Mouse (Mus musculus): ENCODE measurements around the gene Slc25a44. TPM values are rescaled to one million over a fixed set of nuclear protein-coding genes. Genes with fewer than 3 reads are reported as not detected.
"Not testable (repeated sequence)": the region's sequence is repeated elsewhere in the genome, so short reads cannot be mapped to it uniquely, and the experiment has no call there.

Slc25a44 gene
- total RNA-seq, 2 experiments from 2014 or later = 60.3 to 62.5 TPM

DNA sequence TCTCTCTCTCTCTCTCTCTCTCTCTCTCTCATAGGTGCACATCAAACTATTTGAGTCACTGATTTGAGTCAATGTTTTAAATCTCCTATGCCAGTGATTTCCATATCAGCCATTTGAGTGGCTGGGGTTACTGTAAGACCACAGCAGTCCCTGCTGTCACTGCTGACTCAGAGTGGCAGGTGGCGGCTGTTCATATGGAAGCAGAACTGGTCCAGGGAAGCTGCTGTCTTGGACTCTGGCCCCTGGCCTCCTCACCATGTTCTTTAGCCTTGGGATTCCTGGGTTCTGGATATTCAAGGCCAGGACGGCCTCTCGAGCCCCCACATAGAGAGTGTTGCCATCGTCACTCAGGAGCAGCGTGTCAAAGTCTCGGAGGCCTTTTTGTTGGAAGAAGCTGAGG, 27.8 kb upstream of the Slc25a44 start:
- intact Hi-C loops (cut with DNase I) = no loop called here
- no peak for DNase-seq (ENCODE audit: extremely low spot score in 1 of 2, low spot score in 2 of 2)

DNA sequence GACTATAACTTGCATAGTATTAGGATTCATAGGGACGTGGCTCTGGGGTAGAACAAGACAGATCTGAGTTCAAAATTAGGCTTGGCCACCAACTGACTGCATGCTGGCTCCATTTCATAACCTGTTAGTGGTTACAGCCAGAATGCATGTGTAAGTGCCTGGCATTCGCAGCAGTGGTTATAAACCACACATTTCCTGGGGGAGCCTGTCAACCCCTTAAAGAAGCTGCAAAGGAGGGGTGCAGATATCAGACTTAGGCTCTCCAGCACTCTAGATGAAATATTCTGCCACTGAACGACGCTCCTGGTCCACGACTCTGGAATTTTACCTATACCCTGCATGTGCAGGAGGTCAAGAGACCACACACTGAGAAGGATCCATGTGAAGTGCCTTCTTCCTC, 27.3 kb upstream of the Slc25a44 start:
- intact Hi-C loops (cut with DNase I) = no loop called here
- no peak for DNase-seq (ENCODE audit: extremely low spot score in 1 of 2, low spot score in 2 of 2)

DNA sequence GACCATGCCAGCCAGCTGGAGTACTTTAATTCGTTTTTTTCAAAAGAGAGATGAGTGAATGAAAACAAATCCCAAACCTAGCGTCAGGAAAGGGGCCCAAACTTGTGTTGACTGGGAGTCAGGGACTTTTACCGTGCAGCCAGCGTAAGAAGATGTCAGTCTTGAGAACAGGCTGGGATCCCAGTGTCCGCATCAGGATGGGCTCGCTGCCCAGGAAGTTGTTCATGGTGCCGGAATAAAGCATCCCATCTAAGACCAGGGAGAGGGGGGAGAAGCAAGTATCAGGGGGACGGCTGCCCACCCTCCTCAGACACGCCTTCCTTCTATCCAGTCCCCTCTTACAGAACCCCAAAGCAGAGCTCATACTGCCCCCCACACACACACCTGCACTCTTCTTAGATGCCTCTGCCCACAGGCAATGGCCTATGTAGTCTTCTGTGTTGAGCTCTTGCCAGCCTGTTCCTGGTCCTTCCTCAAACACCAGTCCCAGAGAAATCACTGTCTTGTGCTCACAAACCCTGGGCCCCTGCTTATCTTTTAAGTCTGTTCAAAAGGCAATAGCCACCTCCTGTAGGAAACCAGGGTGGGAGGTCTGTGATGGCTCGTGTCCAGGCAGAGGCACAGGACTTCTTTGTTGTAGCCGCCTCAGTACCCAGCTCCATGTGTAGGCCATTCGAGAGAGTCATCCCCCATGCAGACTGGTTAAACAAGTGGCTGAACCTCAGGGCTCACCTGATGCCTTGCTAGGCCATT, 25.6 kb upstream of the Slc25a44 start:
- intact Hi-C loops (cut with DNase I) = no loop called here
- DNase-seq (ENCODE audit: extremely low spot score in 1 of 2, low spot score in 2 of 2) = peak in 1 of 2 experiments; percentile 30

DNA sequence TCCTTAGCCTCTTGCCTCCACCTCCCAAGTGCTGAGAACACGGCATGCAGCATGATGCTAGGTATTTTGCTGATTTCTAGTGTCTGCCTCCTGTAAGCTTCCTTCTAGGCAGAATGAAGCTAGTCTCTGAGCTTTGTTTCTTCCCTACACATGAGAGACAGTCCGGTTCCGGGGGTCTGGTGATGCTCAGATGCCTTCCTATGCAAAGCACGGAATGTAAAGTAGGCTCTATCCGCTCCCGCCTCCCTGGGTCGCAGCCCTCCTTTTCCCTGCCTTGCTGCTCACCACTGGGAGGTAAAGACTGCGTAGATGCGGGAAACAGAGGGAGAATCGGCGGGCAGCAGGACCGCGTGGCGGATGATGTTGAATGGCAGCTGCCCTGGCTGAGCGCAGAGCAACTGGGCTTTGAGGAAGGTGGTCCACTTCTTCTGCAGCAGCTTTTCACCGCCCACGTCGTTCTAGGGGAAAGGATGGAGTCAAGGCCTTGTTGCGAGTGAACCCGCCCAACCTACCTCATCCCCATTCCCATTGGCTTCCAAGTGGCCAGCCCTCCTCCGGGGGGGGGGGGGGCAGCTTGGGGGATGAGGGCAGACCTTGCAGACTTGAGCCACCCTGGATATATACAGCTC, 24.6 kb upstream of the Slc25a44 start:
- intact Hi-C loops (cut with DNase I) = no loop called here
- peak in 1 of 2 experiments; percentile 59 for DNase-seq (ENCODE audit: extremely low spot score in 1 of 2, low spot score in 2 of 2)

DNA sequence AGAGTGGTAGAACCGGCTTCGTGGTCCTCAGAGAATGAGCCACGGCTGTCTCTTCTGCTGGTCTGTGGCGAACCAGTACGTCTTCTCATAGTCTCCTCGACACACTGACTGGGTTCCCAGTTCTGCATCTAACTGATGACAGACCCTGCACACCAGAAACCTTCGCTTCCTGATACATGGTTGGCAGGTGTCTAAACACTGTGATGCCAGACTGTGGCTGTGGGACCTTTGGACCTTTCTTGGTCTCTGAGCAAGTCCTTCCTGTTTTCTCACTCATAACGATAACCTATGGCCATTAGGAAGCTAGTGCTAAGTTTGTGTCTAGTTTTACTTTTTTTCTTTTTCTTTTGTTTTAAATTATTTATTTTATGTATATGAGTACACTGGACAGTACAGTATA, 23.5 kb upstream of the Slc25a44 start:
- no peak for DNase-seq (ENCODE audit: extremely low spot score in 1 of 2, low spot score in 2 of 2)
- intact Hi-C loops (cut with DNase I) = no loop called here

DNA sequence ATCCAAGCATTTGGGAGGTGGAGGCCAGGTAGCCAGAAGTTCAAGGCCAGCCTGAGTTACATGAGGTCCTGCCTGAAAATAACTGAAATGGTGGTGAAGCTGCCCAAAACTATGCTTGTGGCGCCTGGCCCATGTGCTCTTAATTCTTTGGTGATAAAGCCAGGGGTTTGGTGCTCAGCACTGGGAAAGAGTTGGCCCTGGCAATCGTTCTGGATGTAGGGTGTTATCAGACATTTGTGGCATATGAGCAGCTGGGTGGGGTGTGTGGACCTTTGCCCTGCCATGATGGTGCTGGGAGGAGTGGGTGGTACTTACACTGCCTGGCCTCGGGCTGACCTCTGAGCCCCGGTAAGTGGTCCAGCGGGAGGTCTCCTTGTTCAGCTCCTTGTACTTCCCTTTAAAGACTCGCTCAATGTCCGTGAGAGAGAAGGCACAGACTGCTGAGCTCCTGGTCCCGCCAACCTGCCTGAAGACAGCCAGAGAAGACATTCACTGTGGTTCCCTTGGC, 22.8 kb upstream of the Slc25a44 start:
- DNase-seq (ENCODE audit: extremely low spot score in 1 of 2, low spot score in 2 of 2) = peak in 1 of 2 experiments; percentile 15
- intact Hi-C loops (cut with DNase I) = no loop called here

DNA sequence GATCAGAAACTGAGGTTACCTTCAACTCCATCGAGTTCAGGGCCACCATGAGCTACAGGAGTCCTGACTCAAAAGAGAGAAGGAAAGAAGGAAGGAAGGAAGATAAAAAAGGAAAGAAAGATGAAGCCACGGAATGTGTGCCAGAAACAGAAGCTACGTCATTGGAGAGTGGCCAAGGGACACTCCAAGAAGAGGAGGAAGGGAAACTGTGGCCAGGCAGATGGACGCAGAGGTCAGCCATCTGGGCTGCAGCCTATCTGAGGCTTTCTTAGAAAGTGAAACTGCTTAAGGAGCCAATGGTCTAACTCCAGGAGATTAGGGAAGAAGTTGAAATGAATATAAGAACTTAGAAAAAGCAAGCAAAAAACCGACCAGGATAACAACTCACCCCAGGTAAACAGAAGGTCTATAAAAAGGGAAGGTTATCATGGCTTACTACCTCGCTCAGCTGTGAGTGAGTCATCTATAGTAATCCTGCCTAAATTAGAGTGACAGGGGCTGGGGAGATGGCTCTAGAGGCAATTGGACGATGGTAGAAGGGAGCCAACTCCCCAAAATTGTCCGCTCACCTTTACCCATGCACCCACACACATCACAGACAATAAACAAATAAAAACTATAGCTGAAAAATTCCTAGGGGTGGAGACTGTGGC, 21.7 kb upstream of the Slc25a44 start:
- intact Hi-C loops (cut with DNase I) = no loop called here
- peak in 1 of 2 experiments; percentile 38 for DNase-seq (ENCODE audit: extremely low spot score in 1 of 2, low spot score in 2 of 2)

DNA sequence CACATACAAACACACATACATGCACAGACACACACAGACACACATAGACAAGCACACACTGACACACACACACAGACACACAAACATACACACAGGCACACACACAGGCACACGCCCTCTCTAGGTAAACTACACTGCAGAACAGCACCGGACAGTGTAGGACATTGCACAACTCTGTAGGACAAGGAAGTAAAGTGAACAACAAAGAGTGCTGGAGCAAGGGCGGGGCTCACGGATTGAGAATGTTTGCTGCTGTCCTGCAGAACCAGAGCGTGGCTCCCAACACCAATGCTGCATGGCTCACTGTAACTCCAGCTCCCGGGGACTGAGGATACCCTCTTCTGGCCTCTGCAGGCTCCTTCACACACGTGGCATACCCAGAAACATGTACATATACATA, 17.9 kb upstream of the Slc25a44 start:
- intact Hi-C loops (cut with DNase I) = no loop called here
- DNase-seq (ENCODE audit: extremely low spot score in 1 of 2, low spot score in 2 of 2) = no peak

DNA sequence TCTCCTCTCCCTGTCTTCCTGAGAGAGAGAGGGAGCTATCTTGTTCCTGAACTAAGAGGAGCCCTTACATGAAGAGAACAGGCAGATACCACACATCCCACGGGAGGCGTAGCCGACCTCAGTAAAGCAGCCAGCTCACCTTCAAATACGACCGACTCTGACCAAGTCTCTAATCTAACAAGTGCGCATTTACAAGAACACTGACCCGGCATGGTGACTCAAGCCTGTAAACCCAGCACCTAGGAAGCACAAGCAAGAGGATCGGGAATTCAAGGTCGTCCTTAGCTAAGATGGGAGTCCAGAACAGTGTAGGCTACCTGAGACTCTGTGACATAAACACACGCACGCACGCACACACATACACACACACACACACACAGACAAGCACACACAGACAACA, 17.5 kb upstream of the Slc25a44 start:
- intact Hi-C loops (cut with DNase I) = no loop called here
- no peak for DNase-seq (ENCODE audit: extremely low spot score in 1 of 2, low spot score in 2 of 2)

DNA sequence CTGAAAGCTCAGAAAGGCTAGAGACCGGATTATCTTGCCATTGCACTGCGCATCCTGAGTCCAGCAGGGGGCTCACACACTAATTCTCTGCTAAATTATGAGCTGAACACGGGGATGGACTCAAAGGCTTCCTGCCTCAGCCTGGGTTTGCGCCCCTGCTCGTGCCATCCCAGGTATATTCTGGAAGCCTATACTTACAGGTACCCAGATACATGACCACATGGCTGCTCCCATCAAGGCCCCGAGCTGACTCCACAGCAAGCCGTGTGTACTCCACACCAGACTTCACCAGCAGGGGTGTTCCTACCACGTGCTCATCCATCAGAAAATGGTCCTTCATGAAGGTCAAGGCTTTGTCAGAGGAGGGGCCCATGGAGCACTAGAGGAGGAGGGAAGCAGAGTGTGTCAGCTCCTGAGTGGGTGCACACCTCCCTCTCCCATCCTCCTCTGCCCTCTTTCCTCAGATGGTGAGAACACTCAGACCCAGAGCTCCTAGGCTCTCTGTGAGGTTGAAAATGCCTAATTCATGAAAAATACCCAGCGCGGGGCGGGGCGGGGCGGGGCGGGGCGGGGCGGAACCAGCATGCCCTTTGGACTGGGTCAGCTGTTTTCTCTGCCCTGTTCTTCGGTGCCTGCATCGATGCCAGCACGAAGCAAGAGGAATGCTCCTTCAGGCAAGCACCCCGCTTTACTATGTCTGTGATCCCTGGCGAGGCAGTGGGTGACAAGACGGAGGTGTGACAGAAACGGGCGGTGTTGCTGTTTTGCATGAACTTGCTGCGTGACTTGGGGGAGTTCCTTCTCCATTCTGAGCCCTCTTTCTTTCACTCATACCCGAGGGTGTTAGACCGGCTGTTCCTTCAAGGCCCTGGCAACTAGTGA, 15.8 kb upstream of the Slc25a44 start:
- DNase-seq (ENCODE audit: extremely low spot score in 1 of 2, low spot score in 2 of 2) = peak in 1 of 2 experiments; percentile 43
- intact Hi-C loops (cut with DNase I) = no loop called here

DNA sequence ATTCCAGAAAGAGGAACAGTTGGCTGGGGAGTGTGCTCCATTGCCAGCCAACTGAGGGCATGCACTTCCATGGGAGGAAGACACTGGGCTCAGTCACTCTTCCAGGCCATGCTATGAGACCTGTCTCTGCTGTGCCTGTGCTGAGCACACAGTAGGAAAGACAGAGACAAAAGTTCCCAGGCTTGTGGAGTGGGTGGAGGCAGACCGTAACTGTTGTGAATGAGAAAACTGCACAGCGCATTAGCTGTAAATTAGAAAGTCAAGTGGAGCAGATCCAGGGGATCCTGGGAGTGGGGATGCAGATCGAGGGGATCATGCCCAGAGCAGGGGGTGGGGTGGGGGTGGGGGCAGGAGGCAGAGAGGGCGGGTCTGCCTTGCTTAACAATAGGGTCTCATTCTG, 14.6 kb upstream of the Slc25a44 start:
- intact Hi-C loops (cut with DNase I) = no loop called here
- DNase-seq (ENCODE audit: extremely low spot score in 1 of 2, low spot score in 2 of 2) = no peak

DNA sequence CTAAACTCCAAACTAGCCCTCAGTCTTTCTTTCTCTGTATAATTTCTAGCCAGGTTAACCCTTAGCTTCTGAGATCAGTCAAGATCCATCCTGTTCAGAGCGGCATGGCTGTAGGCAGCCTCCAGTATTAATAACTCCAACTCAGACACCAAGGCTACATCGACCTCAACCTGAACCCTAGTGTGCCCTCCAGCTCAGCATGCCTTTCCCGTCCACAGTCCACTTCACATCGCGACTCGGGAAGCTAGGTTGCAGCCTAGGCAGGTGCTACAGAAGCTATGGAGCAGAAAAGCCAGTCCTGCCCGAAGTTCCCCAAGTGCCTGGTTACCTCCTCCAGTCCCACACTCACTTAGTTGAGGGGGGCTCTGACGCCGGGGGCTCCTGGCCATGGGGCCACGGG, 12.5 kb upstream of the Slc25a44 start:
- intact Hi-C loops (cut with DNase I) = no loop called here

DNA sequence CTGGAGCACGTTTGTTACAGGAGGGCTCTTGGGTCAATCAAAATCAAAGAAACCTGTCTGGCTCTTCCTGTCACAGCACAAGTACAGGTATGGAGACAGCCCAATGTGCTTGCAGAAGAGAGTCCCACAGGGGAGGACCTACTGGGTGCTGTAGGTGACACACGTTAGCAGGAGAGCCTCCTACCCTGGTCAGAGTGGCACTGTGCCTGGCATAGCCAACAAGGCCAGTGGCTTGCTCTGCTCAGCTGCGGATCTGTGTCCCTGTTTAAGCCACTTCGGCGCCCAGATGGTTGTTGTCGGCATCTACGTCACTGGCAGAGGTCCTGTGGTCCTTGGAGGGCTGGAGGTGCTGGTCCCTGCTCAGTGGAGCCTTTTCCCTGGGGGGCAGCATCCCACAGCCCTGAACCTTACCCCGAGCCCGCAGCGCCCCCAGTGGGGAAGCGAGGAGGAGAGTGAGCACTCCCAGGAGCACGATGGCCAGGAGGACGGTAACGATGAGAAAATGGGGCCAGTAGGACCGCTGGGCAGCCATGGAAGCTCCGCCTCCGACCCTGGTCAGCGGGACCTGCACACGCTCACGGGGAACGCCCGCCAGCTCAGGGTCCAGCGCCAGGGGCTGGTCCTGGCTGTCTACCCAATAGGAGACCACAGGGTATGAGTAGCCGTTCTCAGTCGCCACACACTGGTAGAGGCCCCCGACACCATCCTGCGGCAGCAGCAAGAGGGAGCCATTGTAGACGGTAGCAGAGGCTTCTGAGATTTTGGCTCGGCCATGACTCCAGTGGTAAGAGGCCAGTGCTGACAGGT, 11.7 kb upstream of the Slc25a44 start:
- intact Hi-C loops (cut with DNase I) = no loop called here
- DNase-seq (ENCODE audit: extremely low spot score in 1 of 2, low spot score in 2 of 2) = peak in 1 of 2 experiments; percentile 81

More for the DNA sequence above, 12.5 kb upstream of the Slc25a44 start:
- no peak for DNase-seq (ENCODE audit: extremely low spot score in 1 of 2, low spot score in 2 of 2)

DNA sequence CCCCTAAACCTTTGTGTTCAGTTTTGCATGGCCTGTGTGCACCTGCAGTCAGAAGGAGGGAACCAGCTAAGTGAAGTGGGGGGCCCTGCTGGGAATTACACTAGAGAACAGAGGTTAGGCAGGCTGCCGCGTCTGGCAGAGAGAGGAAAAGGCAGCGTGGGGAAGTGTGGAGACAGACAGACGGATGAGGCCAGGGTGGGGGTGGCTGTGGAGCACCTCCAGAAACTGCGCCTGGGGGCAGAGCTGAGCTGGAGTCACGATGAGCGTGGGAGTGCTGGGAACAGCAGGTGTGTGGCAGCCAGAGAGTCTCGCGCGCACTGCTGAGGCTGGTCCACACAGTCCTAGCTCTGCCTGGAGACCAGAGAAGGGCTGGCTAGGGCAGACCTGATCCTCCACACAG, 10.6 kb upstream of the Slc25a44 start:
- peak; percentile 40 to 70 for DNase-seq (ENCODE audit: extremely low spot score in 1 of 2, low spot score in 2 of 2)
- intact Hi-C loops (cut with DNase I) = no loop called here

DNA sequence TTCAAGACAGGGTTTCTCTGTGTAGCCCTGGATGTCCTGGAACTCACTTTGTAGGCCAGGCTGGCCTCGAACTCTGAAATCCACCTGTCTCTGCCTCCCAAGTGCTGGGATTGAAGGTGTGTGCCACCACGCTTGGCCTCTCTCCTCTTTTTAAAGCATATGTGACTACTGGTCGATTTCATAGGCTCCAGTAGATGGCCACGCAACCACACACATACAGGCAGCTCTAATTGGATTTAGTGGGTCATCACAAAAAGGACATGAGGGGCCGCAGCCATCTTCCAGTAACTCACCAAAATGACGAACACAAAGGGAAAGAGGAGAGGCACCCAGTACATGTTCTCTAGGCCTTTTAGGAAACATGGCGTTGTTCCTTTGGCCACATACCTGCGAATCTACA, 3.7 kb upstream of the Slc25a44 start:
- DNase-seq (ENCODE audit: extremely low spot score in 1 of 2, low spot score in 2 of 2); intact Hi-C loops (cut with DNase I): not testable (repeated sequence)

DNA sequence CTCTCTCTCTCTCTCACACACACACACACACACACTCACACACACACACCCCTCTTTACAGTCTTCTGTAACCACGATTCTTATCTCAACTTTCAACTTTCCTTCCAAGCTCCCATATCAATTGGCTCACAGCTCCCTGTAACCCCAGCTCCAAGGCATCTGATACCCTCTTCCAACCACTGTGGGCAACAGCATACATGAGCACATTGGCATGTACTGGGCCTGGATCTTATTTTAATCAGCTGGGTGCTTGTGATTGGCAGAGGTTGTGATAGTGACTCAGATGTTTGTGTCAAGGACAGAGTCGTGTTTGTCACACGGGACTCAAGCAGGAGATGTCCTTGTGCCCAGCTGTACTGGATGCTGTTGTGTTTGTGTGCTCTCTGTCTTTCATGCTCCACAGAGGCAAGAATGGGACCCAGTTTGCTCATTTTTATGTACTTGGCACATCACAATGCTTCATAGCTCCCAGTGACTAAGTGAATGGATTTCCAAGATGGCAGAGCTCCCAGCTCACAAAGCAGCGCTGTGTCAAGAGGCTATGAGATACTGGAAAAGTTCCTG, 2.5 kb upstream of the Slc25a44 start:
- no peak for DNase-seq (ENCODE audit: extremely low spot score in 1 of 2, low spot score in 2 of 2)
- intact Hi-C loops (cut with DNase I) = no loop called here

DNA sequence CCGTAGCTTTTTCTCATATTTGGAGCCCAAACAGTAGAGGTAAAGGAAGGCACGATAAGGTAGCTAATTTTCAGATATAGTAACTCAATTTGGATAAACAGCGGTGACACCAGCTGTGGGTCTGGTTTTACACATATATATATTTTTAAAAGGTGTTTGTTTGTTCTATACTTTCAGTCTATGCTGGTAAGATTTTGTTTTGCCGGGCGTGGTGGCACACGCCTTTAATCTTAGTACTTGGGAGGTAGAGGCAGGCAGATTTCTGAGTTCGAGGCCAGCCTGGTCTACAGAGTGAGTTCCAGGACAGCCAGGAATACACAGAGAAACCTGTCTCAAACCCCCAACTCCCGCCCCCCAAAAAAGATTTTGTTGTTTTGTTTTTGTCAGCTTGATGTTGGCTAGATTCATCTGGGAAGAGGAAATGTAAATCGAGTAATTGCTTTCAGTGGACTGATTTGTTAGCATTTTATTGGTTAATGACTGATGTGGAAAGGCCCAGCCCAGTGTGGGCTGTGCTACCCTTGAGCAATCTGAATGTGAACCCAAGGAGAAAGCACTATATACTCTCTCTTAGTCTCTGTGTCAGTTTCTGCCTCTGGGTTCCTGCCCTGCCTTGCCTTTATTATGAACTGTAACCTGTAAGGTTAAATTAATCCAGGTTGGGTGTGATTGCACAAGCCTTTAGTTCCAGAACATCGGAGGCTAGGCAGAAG, 925 bp upstream of the Slc25a44 start:
- DNase-seq (ENCODE audit: extremely low spot score in 1 of 2, low spot score in 2 of 2) = no peak
- intact Hi-C loops (cut with DNase I) = no loop called here

All from left cerebral cortex, postnatal 10 days (tissue).